Mouse (Mus musculus): ENCODE measurements around the gene Tbc1d8. TPM values are rescaled to one million over a fixed set of nuclear protein-coding genes. Genes with fewer than 3 reads are reported as not detected.
A peak's percentile ranks its signal among the peaks of the same experiment; 100 is the strongest.

Tbc1d8 gene
- polyA plus RNA-seq, 1 experiment, result 26.8 TPM

- no peaks in the 10 kb centered on the region for H3K36me3 ChIP-seq (ENCODE audit: control insufficient read depth, insufficient read depth, low read length)
- 89% methylated on average over 7 of the region's 7 CpGs for WGBS
- H3K4me1 ChIP-seq (replicated peaks; ENCODE audit: control insufficient read depth, insufficient read depth, low read length), result peaks cover 5% of the 10 kb centered on the region
- no peaks in the 10 kb centered on the region for H3K27me3 ChIP-seq (ENCODE audit: control insufficient read depth, insufficient read depth, low read length)
- no peak overlapping the region for H3K27ac ChIP-seq (ENCODE audit: control insufficient read depth, insufficient read depth, low read length)
- no peak for TF ChIP-seq CTCF (IDR thresholded peaks at IDR 0.05; ENCODE audit: borderline replicate concordance, control insufficient read depth, extremely low read depth, insufficient read depth, low read length, poor library complexity)
- no peak for TF ChIP-seq POLR2A (IDR thresholded peaks at IDR 0.05; ENCODE audit: control insufficient read depth, extremely low read depth, insufficient read depth, low read length, poor library complexity)
- no peak overlapping the region for H3K4me3 ChIP-seq (ENCODE audit: control insufficient read depth, insufficient read depth, low read length)
- DNase-seq, result no peak
These were observed 116.1 kb downstream of the Tbc1d8 start for GRCm38 (mm10) chr1:39362515-39362893.

GRCm38 (mm10) chr1:39361754-39362514, 116.6 kb downstream of the Tbc1d8 start:
- Histone ChIP-seq H3K36me3 (ENCODE audit: control insufficient read depth, insufficient read depth, low read length) (no peaks in the 10 kb centered on the region), H3K4me3 (ENCODE audit: control insufficient read depth, insufficient read depth, low read length) (no peak overlapping the region), H3K4me1 (replicated peaks; ENCODE audit: control insufficient read depth, insufficient read depth, low read length) (peaks cover 2% of the 10 kb centered on the region), H3K27me3 (ENCODE audit: control insufficient read depth, insufficient read depth, low read length) (no peaks in the 10 kb centered on the region), H3K27ac (ENCODE audit: control insufficient read depth, insufficient read depth, low read length) (no peak overlapping the region)
- TF ChIP-seq POLR2A (IDR thresholded peaks at IDR 0.05; ENCODE audit: control insufficient read depth, extremely low read depth, insufficient read depth, low read length, poor library complexity), result no peak
- no peak for TF ChIP-seq CTCF (IDR thresholded peaks at IDR 0.05; ENCODE audit: borderline replicate concordance, control insufficient read depth, extremely low read depth, insufficient read depth, low read length, poor library complexity)
- DNase-seq, result no peak
- 77% methylated on average over 24 of the region's 24 CpGs for WGBS

DNA sequence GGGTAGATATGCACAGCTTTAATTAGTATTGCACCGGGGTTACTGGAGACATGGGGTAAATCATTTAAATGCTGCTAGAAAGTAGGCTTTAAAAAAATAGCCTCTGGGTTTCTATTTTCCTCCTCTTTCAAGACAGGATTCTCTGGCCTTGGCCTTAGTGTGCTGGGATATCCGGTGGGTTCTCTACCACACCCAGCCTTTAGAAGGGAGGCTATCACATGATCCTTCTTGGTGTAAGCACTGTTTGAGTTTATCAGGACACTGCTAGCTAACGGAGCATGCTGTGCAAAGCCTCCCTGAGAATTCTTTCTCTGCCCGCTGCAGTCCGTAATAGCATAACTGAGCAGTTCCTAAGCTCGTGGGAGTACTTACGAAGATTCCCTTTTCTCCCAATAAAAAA, 129.1 kb downstream of the Tbc1d8 start:
- peaks cover 8% of the 10 kb centered on the region for H3K4me1 ChIP-seq (replicated peaks; ENCODE audit: control insufficient read depth, insufficient read depth, low read length)
- H3K36me3 ChIP-seq (ENCODE audit: control insufficient read depth, insufficient read depth, low read length), result no peaks in the 10 kb centered on the region
- no peak overlapping the region for H3K4me3 ChIP-seq (ENCODE audit: control insufficient read depth, insufficient read depth, low read length)
- H3K27me3 ChIP-seq (ENCODE audit: control insufficient read depth, insufficient read depth, low read length), result no peaks in the 10 kb centered on the region
- DNase-seq, result no peak
- WGBS, result 93% methylated on average over 7 of the region's 7 CpGs
- TF ChIP-seq POLR2A (IDR thresholded peaks at IDR 0.05; ENCODE audit: control insufficient read depth, extremely low read depth, insufficient read depth, low read length, poor library complexity) (no peak), CTCF (IDR thresholded peaks at IDR 0.05; ENCODE audit: borderline replicate concordance, control insufficient read depth, extremely low read depth, insufficient read depth, low read length, poor library complexity) (no peak)
- H3K27ac ChIP-seq (ENCODE audit: control insufficient read depth, insufficient read depth, low read length), result no peak overlapping the region

GRCm38 (mm10) chr1:39349001-39349400, 129.6 kb downstream of the Tbc1d8 start:
- Histone ChIP-seq H3K4me1 (replicated peaks; ENCODE audit: control insufficient read depth, insufficient read depth, low read length) (peaks cover 8% of the 10 kb centered on the region), H3K4me3 (ENCODE audit: control insufficient read depth, insufficient read depth, low read length) (no peak overlapping the region), H3K27ac (ENCODE audit: control insufficient read depth, insufficient read depth, low read length) (no peak overlapping the region), H3K27me3 (ENCODE audit: control insufficient read depth, insufficient read depth, low read length) (no peaks in the 10 kb centered on the region), H3K36me3 (ENCODE audit: control insufficient read depth, insufficient read depth, low read length) (no peaks in the 10 kb centered on the region)
- no peak for DNase-seq
- no peak for TF ChIP-seq CTCF (IDR thresholded peaks at IDR 0.05; ENCODE audit: borderline replicate concordance, control insufficient read depth, extremely low read depth, insufficient read depth, low read length, poor library complexity)
- TF ChIP-seq POLR2A (IDR thresholded peaks at IDR 0.05; ENCODE audit: control insufficient read depth, extremely low read depth, insufficient read depth, low read length, poor library complexity), result no peak
- 94% methylated on average over 1 of the region's 1 CpGs for WGBS

DNA sequence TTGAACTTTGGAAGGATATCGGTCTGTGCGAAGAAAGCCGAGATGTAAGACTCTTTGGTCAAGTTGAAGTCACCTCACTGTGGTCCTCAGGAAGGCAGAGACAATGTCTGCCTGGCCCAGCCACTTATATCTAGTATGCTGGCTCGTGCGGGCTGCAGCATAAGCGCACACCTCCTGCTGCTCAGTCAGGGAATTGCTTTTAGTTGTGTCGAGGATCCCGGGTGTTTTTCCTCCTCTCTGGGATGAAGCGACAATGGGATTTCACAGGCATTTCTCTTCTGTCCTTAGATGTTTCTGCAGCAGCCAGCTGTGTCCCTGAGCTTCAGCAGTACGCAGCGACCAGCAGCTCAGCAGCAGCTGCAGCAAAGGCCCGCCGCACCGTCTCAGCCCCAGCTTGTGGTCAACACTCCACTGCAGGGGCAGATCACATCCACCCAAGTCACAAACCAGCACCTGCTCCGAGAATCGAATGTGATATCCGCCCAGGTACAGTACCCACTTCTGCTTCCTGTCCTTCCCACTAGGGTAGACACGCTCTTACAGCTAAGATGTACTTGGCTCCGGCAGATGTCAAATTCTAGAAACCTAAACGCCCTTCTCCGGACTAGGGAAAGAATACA, 133.5 kb downstream of the Tbc1d8 start:
- no peak for TF ChIP-seq CTCF (IDR thresholded peaks at IDR 0.05; ENCODE audit: borderline replicate concordance, control insufficient read depth, extremely low read depth, insufficient read depth, low read length, poor library complexity)
- no peak for TF ChIP-seq POLR2A (IDR thresholded peaks at IDR 0.05; ENCODE audit: control insufficient read depth, extremely low read depth, insufficient read depth, low read length, poor library complexity)
- WGBS, result 25% methylated on average over 21 of the region's 21 CpGs
- H3K27me3 ChIP-seq (ENCODE audit: control insufficient read depth, insufficient read depth, low read length), result no peaks in the 10 kb centered on the region
- peak; percentile 42 for DNase-seq
- H3K4me3 ChIP-seq (ENCODE audit: control insufficient read depth, insufficient read depth, low read length), result no peak overlapping the region
- H3K27ac ChIP-seq (ENCODE audit: control insufficient read depth, insufficient read depth, low read length), result no peak overlapping the region
- H3K4me1 ChIP-seq (replicated peaks; ENCODE audit: control insufficient read depth, insufficient read depth, low read length), result peaks cover 8% of the 10 kb centered on the region
- H3K36me3 ChIP-seq (ENCODE audit: control insufficient read depth, insufficient read depth, low read length), result no peaks in the 10 kb centered on the region

- Histone ChIP-seq H3K4me3 (ENCODE audit: control insufficient read depth, insufficient read depth, low read length) (no peak overlapping the region), H3K27me3 (ENCODE audit: control insufficient read depth, insufficient read depth, low read length) (no peaks in the 10 kb centered on the region), H3K4me1 (replicated peaks; ENCODE audit: control insufficient read depth, insufficient read depth, low read length) (peaks cover 8% of the 10 kb centered on the region), H3K36me3 (ENCODE audit: control insufficient read depth, insufficient read depth, low read length) (no peaks in the 10 kb centered on the region), H3K27ac (ENCODE audit: control insufficient read depth, insufficient read depth, low read length) (no peak overlapping the region)
- no peak for TF ChIP-seq CTCF (IDR thresholded peaks at IDR 0.05; ENCODE audit: borderline replicate concordance, control insufficient read depth, extremely low read depth, insufficient read depth, low read length, poor library complexity)
- no peak for TF ChIP-seq POLR2A (IDR thresholded peaks at IDR 0.05; ENCODE audit: control insufficient read depth, extremely low read depth, insufficient read depth, low read length, poor library complexity)
- DNase-seq, result no peak
- 88% methylated on average over 5 of the region's 5 CpGs for WGBS
These were observed 135.3 kb downstream of the Tbc1d8 start for GRCm38 (mm10) chr1:39343242-39343641.

All from thymus, adult 2 months (tissue).